Mouse (Mus musculus): ENCODE measurements at regions not wholly inside any gene's neighbourhood (a gene's known extent, or its start where the extent isn't known, plus 50 kb on each side); places are given as distances from the start of the nearest gene placed in this dataset.

- Histone ChIP-seq H3K4me3 (ENCODE audit: control insufficient read depth, insufficient read depth, low read length) (no peak overlapping the region), H3K27ac (ENCODE audit: control insufficient read depth, insufficient read depth, low read length) (peak overlapping the region; percentile 96), H3K36me3 (ENCODE audit: control insufficient read depth, insufficient read depth, low read length) (no peaks in the 10 kb centered on the region), H3K27me3 (ENCODE audit: control insufficient read depth, insufficient read depth, low read length) (no peaks in the 10 kb centered on the region), H3K4me1 (replicated peaks; ENCODE audit: control insufficient read depth, insufficient read depth, low read length) (peaks cover 30% of the 10 kb centered on the region)
- TF ChIP-seq CTCF (IDR thresholded peaks at IDR 0.05; ENCODE audit: borderline replicate concordance, control insufficient read depth, extremely low read depth, insufficient read depth, low read length, poor library complexity) (peak; percentile 33; the same call in 1 of the 2 replicates), POLR2A (IDR thresholded peaks at IDR 0.05; ENCODE audit: control insufficient read depth, extremely low read depth, insufficient read depth, low read length, poor library complexity) (0 out of 2 replicates have a peak, but pooled peaks have one; percentile 37)
- DNase-seq: peak; percentile 80
- 5% methylated on average over 13 of the region's 13 CpGs for WGBS
Measured at GRCm38 (mm10) chr17:84844950-84845349, 54.4 kb upstream of the Lrpprc start.

- peak overlapping the region; percentile 65 for H3K27ac ChIP-seq (ENCODE audit: control insufficient read depth, insufficient read depth, low read length)
- no peaks in the 10 kb centered on the region for H3K27me3 ChIP-seq (ENCODE audit: control insufficient read depth, insufficient read depth, low read length)
- no peaks in the 10 kb centered on the region for H3K36me3 ChIP-seq (ENCODE audit: control insufficient read depth, insufficient read depth, low read length)
- TF ChIP-seq CTCF (IDR thresholded peaks at IDR 0.05; ENCODE audit: borderline replicate concordance, control insufficient read depth, extremely low read depth, insufficient read depth, low read length, poor library complexity): no peak
- H3K4me1 ChIP-seq (replicated peaks; ENCODE audit: control insufficient read depth, insufficient read depth, low read length): peaks cover 36% of the 10 kb centered on the region
- H3K4me3 ChIP-seq (ENCODE audit: control insufficient read depth, insufficient read depth, low read length): no peak overlapping the region
- DNase-seq: no peak
- WGBS: 86% methylated on average over 9 of the region's 9 CpGs
Measured at GRCm38 (mm10) chr17:84846141-84846540, 55.6 kb upstream of the Lrpprc start.

- Histone ChIP-seq H3K4me1 (replicated peaks; ENCODE audit: control insufficient read depth, insufficient read depth, low read length) (peaks cover 41% of the 10 kb centered on the region), H3K4me3 (ENCODE audit: control insufficient read depth, insufficient read depth, low read length) (no peak overlapping the region), H3K27me3 (ENCODE audit: control insufficient read depth, insufficient read depth, low read length) (no peaks in the 10 kb centered on the region), H3K36me3 (ENCODE audit: control insufficient read depth, insufficient read depth, low read length) (no peaks in the 10 kb centered on the region), H3K27ac (ENCODE audit: control insufficient read depth, insufficient read depth, low read length) (no peak overlapping the region)
- 93% methylated on average over 14 of the region's 14 CpGs for WGBS
- no peak for DNase-seq
- TF ChIP-seq POLR2A (IDR thresholded peaks at IDR 0.05; ENCODE audit: control insufficient read depth, extremely low read depth, insufficient read depth, low read length, poor library complexity) (no peak), CTCF (IDR thresholded peaks at IDR 0.05; ENCODE audit: borderline replicate concordance, control insufficient read depth, extremely low read depth, insufficient read depth, low read length, poor library complexity) (no peak)
Measured at GRCm38 (mm10) chr17:84848385-84849030, 57.9 kb upstream of the Lrpprc start.

- TF ChIP-seq POLR2A (IDR thresholded peaks at IDR 0.05; ENCODE audit: control insufficient read depth, extremely low read depth, insufficient read depth, low read length, poor library complexity) (no peak), CTCF (IDR thresholded peaks at IDR 0.05; ENCODE audit: borderline replicate concordance, control insufficient read depth, extremely low read depth, insufficient read depth, low read length, poor library complexity) (no peak)
- no peaks in the 10 kb centered on the region for H3K36me3 ChIP-seq (ENCODE audit: control insufficient read depth, insufficient read depth, low read length)
- H3K4me3 ChIP-seq (ENCODE audit: control insufficient read depth, insufficient read depth, low read length): no peak overlapping the region
- no peaks in the 10 kb centered on the region for H3K27me3 ChIP-seq (ENCODE audit: control insufficient read depth, insufficient read depth, low read length)
- H3K27ac ChIP-seq (ENCODE audit: control insufficient read depth, insufficient read depth, low read length): no peak overlapping the region
- 87% methylated on average over 6 of the region's 6 CpGs for WGBS
- H3K4me1 ChIP-seq (replicated peaks; ENCODE audit: control insufficient read depth, insufficient read depth, low read length): peaks cover 41% of the 10 kb centered on the region
- no peak for DNase-seq
Measured at GRCm38 (mm10) chr17:84849031-84849405, 58.4 kb upstream of the Lrpprc start.

GRCm38 (mm10) chr17:84850464-84850863 is 59.9 kb upstream of the Lrpprc start:
- 20% methylated on average over 5 of the region's 5 CpGs for WGBS
- H3K27ac ChIP-seq (ENCODE audit: control insufficient read depth, insufficient read depth, low read length): no peak overlapping the region
- DNase-seq: no peak
- TF ChIP-seq POLR2A (IDR thresholded peaks at IDR 0.05; ENCODE audit: control insufficient read depth, extremely low read depth, insufficient read depth, low read length, poor library complexity) (no peak), CTCF (IDR thresholded peaks at IDR 0.05; ENCODE audit: borderline replicate concordance, control insufficient read depth, extremely low read depth, insufficient read depth, low read length, poor library complexity) (no peak)
- no peak overlapping the region for H3K4me3 ChIP-seq (ENCODE audit: control insufficient read depth, insufficient read depth, low read length)
- H3K27me3 ChIP-seq (ENCODE audit: control insufficient read depth, insufficient read depth, low read length): no peaks in the 10 kb centered on the region
- H3K36me3 ChIP-seq (ENCODE audit: control insufficient read depth, insufficient read depth, low read length): no peaks in the 10 kb centered on the region
- peaks cover 38% of the 10 kb centered on the region for H3K4me1 ChIP-seq (replicated peaks; ENCODE audit: control insufficient read depth, insufficient read depth, low read length)

- no peaks in the 10 kb centered on the region for H3K36me3 ChIP-seq (ENCODE audit: control insufficient read depth, insufficient read depth, low read length)
- peaks cover 40% of the 10 kb centered on the region for H3K4me1 ChIP-seq (replicated peaks; ENCODE audit: control insufficient read depth, insufficient read depth, low read length)
- no peak overlapping the region for H3K4me3 ChIP-seq (ENCODE audit: control insufficient read depth, insufficient read depth, low read length)
- no peak for DNase-seq
- WGBS: 77% methylated on average over 5 of the region's 5 CpGs
- TF ChIP-seq CTCF (IDR thresholded peaks at IDR 0.05; ENCODE audit: borderline replicate concordance, control insufficient read depth, extremely low read depth, insufficient read depth, low read length, poor library complexity): no peak
- no peak for TF ChIP-seq POLR2A (IDR thresholded peaks at IDR 0.05; ENCODE audit: control insufficient read depth, extremely low read depth, insufficient read depth, low read length, poor library complexity)
- no peaks in the 10 kb centered on the region for H3K27me3 ChIP-seq (ENCODE audit: control insufficient read depth, insufficient read depth, low read length)
- no peak overlapping the region for H3K27ac ChIP-seq (ENCODE audit: control insufficient read depth, insufficient read depth, low read length)
Measured at GRCm38 (mm10) chr17:84850893-84851292, 60.3 kb upstream of the Lrpprc start.

- H3K27me3 ChIP-seq (ENCODE audit: control insufficient read depth, insufficient read depth, low read length): no peaks in the 10 kb centered on the region
- peak overlapping the region; percentile 88 for H3K27ac ChIP-seq (ENCODE audit: control insufficient read depth, insufficient read depth, low read length)
- H3K36me3 ChIP-seq (ENCODE audit: control insufficient read depth, insufficient read depth, low read length): no peaks in the 10 kb centered on the region
- peaks cover 51% of the 10 kb centered on the region for H3K4me1 ChIP-seq (replicated peaks; ENCODE audit: control insufficient read depth, insufficient read depth, low read length)
- no peak for DNase-seq
- 93% methylated on average over 6 of the region's 6 CpGs for WGBS
- no peak for TF ChIP-seq POLR2A (IDR thresholded peaks at IDR 0.05; ENCODE audit: control insufficient read depth, extremely low read depth, insufficient read depth, low read length, poor library complexity)
- H3K4me3 ChIP-seq (ENCODE audit: control insufficient read depth, insufficient read depth, low read length): no peak overlapping the region
Measured at GRCm38 (mm10) chr17:84856971-84857370, 66.4 kb upstream of the Lrpprc start.
